Mouse (Mus musculus): ENCODE measurements around the gene Tnfaip8l2.

GRCm38 (mm10) chr3:95121580-95121979, 20.6 kb downstream of the Tnfaip8l2 start:
- TF ChIP-seq FLI1 (IDR thresholded peaks at IDR 0.05; ENCODE audit: low read length) (no peak), GATA1 (IDR thresholded peaks at IDR 0.05; ENCODE audit: borderline replicate concordance, low read length) (no peak)

All from megakaryocyte, embryonic 14.5 days (primary cell).